8 mouse cellular contexts compared by ENCODE assay signal in the genomic region with DNA sequence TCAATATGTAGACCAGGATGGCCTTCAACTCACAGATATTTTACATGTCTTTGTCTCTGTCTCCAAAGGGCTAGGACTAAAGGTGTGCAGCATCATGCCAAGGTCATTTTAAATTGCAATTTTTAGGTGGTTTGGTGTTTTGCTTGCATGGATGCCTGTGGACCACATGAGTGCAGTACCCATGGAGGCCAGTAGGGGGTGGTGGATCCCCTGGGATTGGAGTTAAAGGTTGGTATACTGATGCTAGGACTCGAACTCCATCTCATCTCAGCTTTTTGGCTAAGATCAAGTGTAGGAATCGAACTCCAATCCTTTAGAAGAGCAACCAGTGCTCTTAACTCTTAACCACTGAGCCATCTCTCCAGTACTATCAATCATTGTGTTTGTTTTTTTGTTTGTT. TPM values are rescaled to one million over a fixed set of nuclear protein-coding genes. Genes with fewer than 3 reads are reported as not detected.
A peak's percentile ranks its signal among the peaks of the same experiment; 100 is the strongest.
DNase-seq lines count a peak whose midpoint lies in the region; ATAC-seq and TF ChIP-seq lines count a peak whose summit lies in the region.

No protein-coding gene starts in this region.

- no peak overlapping the region for H3K4me3 ChIP-seq in heart, postnatal 0 days (ENCODE audit: low read depth, low read length)

- ATAC-seq in heart, postnatal 0 days (ENCODE audit: insufficient read depth, low read depth): no peak
- ATAC-seq in erythroid progenitor cell, adult 5-6 weeks (replicated peaks; ENCODE audit: low FRiP score, poor library complexity, severe bottlenecking): peak; percentile 79
- ATAC-seq in monocyte, adult 5-6 weeks (replicated peaks; ENCODE audit: insufficient number of reproducible peaks, low FRiP score, low TSS enrichment, poor library complexity, severe bottlenecking): peak; percentile 75

- H3K36me3 ChIP-seq in heart, postnatal 0 days (replicated peaks; ENCODE audit: control insufficient read depth, insufficient read depth, low read length): no peaks in the 10 kb centered on the region

- H3K9me3 ChIP-seq in heart, postnatal 0 days (replicated peaks; ENCODE audit: control insufficient read depth, low read length): no peaks in the 10 kb centered on the region

- H3K4me1 ChIP-seq in heart, postnatal 0 days (ENCODE audit: control insufficient read depth, insufficient read depth): no peaks in the 10 kb centered on the region

- no peak for DNase-seq in heart, postnatal 0 days (ENCODE audit: low spot score)
- no peak for DNase-seq in heart, postnatal 25 days (ENCODE audit: low spot score)
- peak; percentile 86 to 89 for DNase-seq in B cell, adult 2 months
- DNase-seq in WW6 (ENCODE audit: low read depth, low spot score): peak; percentile 53
- DNase-seq in layer of hippocampus, postnatal 25 days (ENCODE audit: extremely low spot score in 1 of 2, low spot score in 1 of 2): no peak
- no peak for DNase-seq in gastrocnemius, postnatal 4 days (ENCODE audit: low spot score in 2 of 2)

- no peak overlapping the region for H3K9ac ChIP-seq in heart, postnatal 0 days (replicated peaks; ENCODE audit: low read depth, low read length)

- H3K27ac ChIP-seq in heart, postnatal 0 days (ENCODE audit: low read depth): no peak overlapping the region

- intact Hi-C loops in heart, postnatal 25 days (cut with DNase I): no loop called here

- no peak for TF ChIP-seq EP300 in heart, postnatal 0 days (IDR thresholded peaks at IDR 0.05; ENCODE audit: low read depth)

- no peak overlapping the region for H3K4me2 ChIP-seq in heart, postnatal 0 days (ENCODE audit: low read depth, low read length)

- peak; percentile 65 for TF ChIP-seq CTCF in heart, postnatal 0 days (IDR thresholded peaks at IDR 0.05; ENCODE audit: low read depth)

- H3K27me3 ChIP-seq in heart, postnatal 0 days (ENCODE audit: control insufficient read depth, insufficient read depth, low read length): no peaks in the 10 kb centered on the region

- WGBS in heart, postnatal 0 days: 32% methylated on average over 2 of the region's 2 CpGs

RNA-seq across cellular contexts. Expression of gene Rai1, which starts 20.2 kb away (rescaled TPM):
- total RNA-seq in heart, postnatal 0 days (2014; rRNA removed; ENCODE audit: low replicate concordance): 22.5 and 28.1 TPM in 2 replicates
- 9.1 and 10.2 TPM in 2 replicates for polyA plus RNA-seq in heart, postnatal 0 days (2015; fragmentation: Nextera tagmentation; extraction: Ambion mirVana)
- total RNA-seq in heart, postnatal 25 days (2021): 10 to 100 TPM; 23.4 to 24.4 TPM
- 5.8 and 7.1 TPM in 2 replicates for total RNA-seq in erythroid progenitor cell, adult 5-6 weeks (2015; ENCODE audit: low replicate concordance)
- total RNA-seq in erythroid progenitor cell, adult 5-6 weeks (2017; ENCODE audit: low replicate concordance): 0.77 and 3.0 TPM in 2 replicates
- 4.6 to 18.1 TPM (median 10.3 TPM) in 3 replicates for total RNA-seq in monocyte, adult 5-6 weeks (2017)
- 10 to 100 TPM; 60.2 to 76.4 TPM for total RNA-seq in layer of hippocampus, postnatal 25 days (2021)
- 10 to 100 TPM; 41.7 to 44.6 TPM for total RNA-seq in gastrocnemius, postnatal 4 days (2021)

RNA-seq across cellular contexts. Expression of gene Pemt, which starts 38.3 kb away (rescaled TPM):
- total RNA-seq in heart, postnatal 0 days (2014; rRNA removed; ENCODE audit: low replicate concordance): 11.9 and 14.8 TPM in 2 replicates
- 6.9 and 8.2 TPM in 2 replicates for polyA plus RNA-seq in heart, postnatal 0 days (2015; fragmentation: Nextera tagmentation; extraction: Ambion mirVana)
- 1 to 10 TPM; 1.6 to 3.0 TPM for total RNA-seq in heart, postnatal 25 days (2021)
- total RNA-seq in erythroid progenitor cell, adult 5-6 weeks (2015; ENCODE audit: low replicate concordance): 4.0 TPM in 1 of 2 replicates, not detected in the other
- total RNA-seq in erythroid progenitor cell, adult 5-6 weeks (2017; ENCODE audit: low replicate concordance): not detected in 2 replicates
- not detected in 3 replicates for total RNA-seq in monocyte, adult 5-6 weeks (2017)
- 1 to 10 TPM; 4.0 to 4.7 TPM for total RNA-seq in layer of hippocampus, postnatal 25 days (2021)
- 1 to 10 TPM; 5.9 to 7.7 TPM for total RNA-seq in gastrocnemius, postnatal 4 days (2021)

Comparison
In these comparisons a context has a peak if more than half of its experiments do, and no peak if none do; other contexts are left out.
1. DNase-seq: peak in B cell, adult 2 months (2 of 2) and WW6 (single experiment); none in heart, postnatal 0 days (single experiment), heart, postnatal 25 days (single experiment), layer of hippocampus, postnatal 25 days (0 of 2) and gastrocnemius, postnatal 4 days (0 of 2).